Mouse (Mus musculus) erythroid progenitor cell, adult 5-6 weeks (primary cell): ENCODE results near the gene Ppp4c. TPM values are rescaled to one million over a fixed set of nuclear protein-coding genes. Genes with fewer than 3 reads are reported as not detected.

ENCODE experiments used
- total RNA-seq, 2 experiments: library from RNA; stranded (forward) in 1 of 2; stranded (reverse) in 1 of 2; fragments of 150-400 nt in 1 of 2; fragments of 186-747, 209-891 nt in 1 of 2; gene quantifications; 2 replicates each; pipeline versions ENCODE4 v1.2.3 to v1.2.4; 2015 to 2017; ENCODE audit warnings: low replicate concordance in 2 of 2

The Ppp4c gene
- total RNA-seq, 2 experiments from 2014 or later, result 52.8 to 63.7 TPM

Other genes with a start within 250 kb of the Ppp4c start
Only the 30 nearest of the 33 such genes appear.
- gene Eif3c, start 226.1 kb downstream of the Ppp4c start, total RNA-seq (2015; ENCODE audit: low replicate concordance), result 42.3 and 63.8 TPM in 2 replicates
- gene Eif3c, start 226.1 kb downstream of the Ppp4c start, total RNA-seq (2017; ENCODE audit: low replicate concordance), result 77.8 and 113 TPM in 2 replicates
- gene Apobr, start 207.6 kb downstream of the Ppp4c start, total RNA-seq (2015; ENCODE audit: low replicate concordance), result 5.9 and 12.3 TPM in 2 replicates
- gene Apobr, start 207.6 kb downstream of the Ppp4c start, total RNA-seq (2017; ENCODE audit: low replicate concordance), result 3.2 and 6.1 TPM in 2 replicates
- 2.9 and 17.2 TPM in 2 replicates for gene Cln3, start 206.7 kb downstream of the Ppp4c start, total RNA-seq (2015; ENCODE audit: low replicate concordance)
- 1.9 and 3.9 TPM in 2 replicates for gene Cln3, start 206.7 kb downstream of the Ppp4c start, total RNA-seq (2017; ENCODE audit: low replicate concordance)
- gene Il27, start 197.6 kb downstream of the Ppp4c start, total RNA-seq (2015; ENCODE audit: low replicate concordance), result 1.3 TPM in 1 of 2 replicates, not detected in the other
- not detected in 2 replicates for gene Il27, start 197.6 kb downstream of the Ppp4c start, total RNA-seq (2017; ENCODE audit: low replicate concordance)
- 2.5 TPM in 1 of 2 replicates, not detected in the other for gene Nupr1, start 161.6 kb downstream of the Ppp4c start, total RNA-seq (2015; ENCODE audit: low replicate concordance)
- gene Nupr1, start 161.6 kb downstream of the Ppp4c start, total RNA-seq (2017; ENCODE audit: low replicate concordance), result 1.2 and 15.8 TPM in 2 replicates
- 36.8 and 54.1 TPM in 2 replicates for gene Sgf29, start 143.2 kb downstream of the Ppp4c start, total RNA-seq (2015; ENCODE audit: low replicate concordance)
- 0.83 and 10.9 TPM in 2 replicates for gene Sgf29, start 143.2 kb downstream of the Ppp4c start, total RNA-seq (2017; ENCODE audit: low replicate concordance)
- 4.0 TPM in 1 of 2 replicates, not detected in the other for gene Sult1a1, start 116.1 kb downstream of the Ppp4c start, total RNA-seq (2015; ENCODE audit: low replicate concordance)
- 6.4 TPM in 1 of 2 replicates, not detected in the other for gene Sult1a1, start 116.1 kb downstream of the Ppp4c start, total RNA-seq (2017; ENCODE audit: low replicate concordance)
- gene Bola2, start 97.1 kb downstream of the Ppp4c start, total RNA-seq (2015; ENCODE audit: low replicate concordance), result 9.2 and 21.3 TPM in 2 replicates
- gene Bola2, start 97.1 kb downstream of the Ppp4c start, total RNA-seq (2017; ENCODE audit: low replicate concordance), result 5.1 and 46.8 TPM in 2 replicates
- 0.84 and 1.4 TPM in 2 replicates for gene Slx1b, start 96.7 kb downstream of the Ppp4c start, total RNA-seq (2015; ENCODE audit: low replicate concordance)
- gene Slx1b, start 96.7 kb downstream of the Ppp4c start, total RNA-seq (2017; ENCODE audit: low replicate concordance), result 1.9 and 3.2 TPM in 2 replicates
- 103 and 171 TPM in 2 replicates for gene Coro1a, start 84.7 kb downstream of the Ppp4c start, total RNA-seq (2015; ENCODE audit: low replicate concordance)
- gene Coro1a, start 84.7 kb downstream of the Ppp4c start, total RNA-seq (2017; ENCODE audit: low replicate concordance), result 101 and 106 TPM in 2 replicates
- gene Mapk3, start 32.9 kb downstream of the Ppp4c start, total RNA-seq (2015; ENCODE audit: low replicate concordance), result 46.5 and 49.0 TPM in 2 replicates
- 18.6 and 19.3 TPM in 2 replicates for gene Mapk3, start 32.9 kb downstream of the Ppp4c start, total RNA-seq (2017; ENCODE audit: low replicate concordance)
- 9.2 and 11.9 TPM in 2 replicates for gene Gdpd3, start 26.2 kb downstream of the Ppp4c start, total RNA-seq (2015; ENCODE audit: low replicate concordance)
- 8.1 TPM in 1 of 2 replicates, not detected in the other for gene Gdpd3, start 26.2 kb downstream of the Ppp4c start, total RNA-seq (2017; ENCODE audit: low replicate concordance)
- 182 and 256 TPM in 2 replicates for gene Ypel3, start 15.5 kb downstream of the Ppp4c start, total RNA-seq (2015; ENCODE audit: low replicate concordance)
- gene Ypel3, start 15.5 kb downstream of the Ppp4c start, total RNA-seq (2017; ENCODE audit: low replicate concordance), result 61.6 and 74.1 TPM in 2 replicates
- gene Tbx6, start 11.0 kb downstream of the Ppp4c start, total RNA-seq (2015; ENCODE audit: low replicate concordance), result 2.1 and 4.3 TPM in 2 replicates
- gene Tbx6, start 11.0 kb downstream of the Ppp4c start, total RNA-seq (2017; ENCODE audit: low replicate concordance), result 2.6 and 2.7 TPM in 2 replicates
- not detected in 2 replicates for gene Fam57b, start 5.2 kb upstream of the Ppp4c start, total RNA-seq (2015; ENCODE audit: low replicate concordance)
- gene Fam57b, start 5.2 kb upstream of the Ppp4c start, total RNA-seq (2017; ENCODE audit: low replicate concordance), result not detected in 2 replicates
- not detected in 2 replicates for gene 4930451I11Rik, start 39.1 kb upstream of the Ppp4c start, total RNA-seq (2015; ENCODE audit: low replicate concordance)
- not detected in 2 replicates for gene 4930451I11Rik, start 39.1 kb upstream of the Ppp4c start, total RNA-seq (2017; ENCODE audit: low replicate concordance)
- gene Doc2a, start 54.9 kb upstream of the Ppp4c start, total RNA-seq (2015; ENCODE audit: low replicate concordance), result not detected in 2 replicates
- not detected in 2 replicates for gene Doc2a, start 54.9 kb upstream of the Ppp4c start, total RNA-seq (2017; ENCODE audit: low replicate concordance)
- gene Hirip3, start 69.5 kb upstream of the Ppp4c start, total RNA-seq (2015; ENCODE audit: low replicate concordance), result 50.8 and 63.3 TPM in 2 replicates
- 193 and 296 TPM in 2 replicates for gene Hirip3, start 69.5 kb upstream of the Ppp4c start, total RNA-seq (2017; ENCODE audit: low replicate concordance)
- 19.1 and 20.1 TPM in 2 replicates for gene Ino80e, start 69.9 kb upstream of the Ppp4c start, total RNA-seq (2015; ENCODE audit: low replicate concordance)
- 20.2 and 30.4 TPM in 2 replicates for gene Ino80e, start 69.9 kb upstream of the Ppp4c start, total RNA-seq (2017; ENCODE audit: low replicate concordance)
- 23.1 and 38.2 TPM in 2 replicates for gene Taok2, start 92.2 kb upstream of the Ppp4c start, total RNA-seq (2015; ENCODE audit: low replicate concordance)
- gene Taok2, start 92.2 kb upstream of the Ppp4c start, total RNA-seq (2017; ENCODE audit: low replicate concordance), result 65.6 and 76.2 TPM in 2 replicates
- 3.2 and 5.4 TPM in 2 replicates for gene Tmem219, start 130.4 kb upstream of the Ppp4c start, total RNA-seq (2015; ENCODE audit: low replicate concordance)
- 4.0 and 10.4 TPM in 2 replicates for gene Tmem219, start 130.4 kb upstream of the Ppp4c start, total RNA-seq (2017; ENCODE audit: low replicate concordance)
- gene Kctd13, start 136.4 kb upstream of the Ppp4c start, total RNA-seq (2015; ENCODE audit: low replicate concordance), result 21.6 TPM in 1 of 2 replicates, not detected in the other
- 0.53 and 3.3 TPM in 2 replicates for gene Kctd13, start 136.4 kb upstream of the Ppp4c start, total RNA-seq (2017; ENCODE audit: low replicate concordance)
- not detected in 2 replicates for gene Asphd1, start 157.1 kb upstream of the Ppp4c start, total RNA-seq (2015; ENCODE audit: low replicate concordance)
- gene Asphd1, start 157.1 kb upstream of the Ppp4c start, total RNA-seq (2017; ENCODE audit: low replicate concordance), result not detected in 2 replicates
- gene Sez6l2, start 158.1 kb upstream of the Ppp4c start, total RNA-seq (2015; ENCODE audit: low replicate concordance), result not detected in 2 replicates
- gene Sez6l2, start 158.1 kb upstream of the Ppp4c start, total RNA-seq (2017; ENCODE audit: low replicate concordance), result 0.45 TPM in 1 of 2 replicates, not detected in the other
- 29.8 and 30.3 TPM in 2 replicates for gene Cdipt, start 183.4 kb upstream of the Ppp4c start, total RNA-seq (2015; ENCODE audit: low replicate concordance)
- 19.7 and 27.1 TPM in 2 replicates for gene Cdipt, start 183.4 kb upstream of the Ppp4c start, total RNA-seq (2017; ENCODE audit: low replicate concordance)
- 2.9 TPM in 1 of 2 replicates, not detected in the other for gene Cdiptos, start 183.6 kb upstream of the Ppp4c start, total RNA-seq (2015; ENCODE audit: low replicate concordance)
- gene Cdiptos, start 183.6 kb upstream of the Ppp4c start, total RNA-seq (2017; ENCODE audit: low replicate concordance), result not detected in 2 replicates
- gene Mvp, start 222.1 kb upstream of the Ppp4c start, total RNA-seq (2015; ENCODE audit: low replicate concordance), result 0.36 and 0.42 TPM in 2 replicates
- gene Mvp, start 222.1 kb upstream of the Ppp4c start, total RNA-seq (2017; ENCODE audit: low replicate concordance), result 6.7 and 7.7 TPM in 2 replicates
- gene Pagr1b, start 224.0 kb upstream of the Ppp4c start, total RNA-seq (2015; ENCODE audit: low replicate concordance), result not detected in 2 replicates
- 0.64 and 11.8 TPM in 2 replicates for gene Pagr1b, start 224.0 kb upstream of the Ppp4c start, total RNA-seq (2017; ENCODE audit: low replicate concordance)
- gene Pagr1a, start 224.9 kb upstream of the Ppp4c start, total RNA-seq (2015; ENCODE audit: low replicate concordance), result 24.1 and 46.9 TPM in 2 replicates
- 10.6 and 26.2 TPM in 2 replicates for gene Pagr1a, start 224.9 kb upstream of the Ppp4c start, total RNA-seq (2017; ENCODE audit: low replicate concordance)
- 1.7 TPM in 1 of 2 replicates, not detected in the other for gene Gm42742, start 228.6 kb upstream of the Ppp4c start, total RNA-seq (2015; ENCODE audit: low replicate concordance)
- 10.8 and 28.1 TPM in 2 replicates for gene Gm42742, start 228.6 kb upstream of the Ppp4c start, total RNA-seq (2017; ENCODE audit: low replicate concordance)